Mouse (Mus musculus): Measurements from ENCODE around the gene Mon1a. TPM values are rescaled to one million over a fixed set of nuclear protein-coding genes. Genes with fewer than 3 reads are reported as not detected.
A peak's percentile ranks its signal among the peaks of the same experiment; 100 is the strongest.

The Mon1a gene
- total RNA-seq, 4 experiments from 2014 or later: 10.8 to 14.7 (median 11.9) TPM

GRCm38 (mm10) chr9:107949184-107949921 lies 61.4 kb downstream of the Mon1a start:
- no peak for DNase-seq (ENCODE audit: low spot score in 2 of 2)

GRCm38 (mm10) chr9:107949922-107950235 lies 61.9 kb downstream of the Mon1a start, which contains the start of gene Traip:
Gene Traip (plus strand): TSS chr9:107950136.
- no peak for DNase-seq (ENCODE audit: low spot score in 2 of 2)

GRCm38 (mm10) chr9:107950460-107951355 lies 62.8 kb downstream of the Mon1a start:
- peak; percentile 86 to 89 for DNase-seq (ENCODE audit: low spot score in 2 of 2)

Other genes starting within 250 kb of the Mon1a start
- 10 to 100 TPM; 37.4 to 49.3 (median 45.9) TPM for gene Slc38a3, start 218.6 kb upstream of the Mon1a start, total RNA-seq (2022)
- not detected for gene Gnat1, start 208.4 kb upstream of the Mon1a start, total RNA-seq (2022)
- gene Sema3f, start 177.7 kb upstream of the Mon1a start, total RNA-seq (2022): 1 to 10 TPM; 3.3 to 4.6 (median 4.3) TPM
- 10 to 100 TPM; 21.0 to 34.8 (median 26.8) TPM for gene Rbm5, start 117.2 kb upstream of the Mon1a start, total RNA-seq (2022)
- 10 to 100 TPM; 17.3 to 20.0 (median 18.0) TPM for gene Rbm6, start 14.9 kb upstream of the Mon1a start, total RNA-seq (2022)
- 1 to 10 TPM in 1 of 4 experiments, under 1 TPM in 3; 0.43 to 1.4 (median 0.82) TPM for gene Mst1r, start 18.7 kb downstream of the Mon1a start, total RNA-seq (2022)
- gene Actl11, start 40.3 kb downstream of the Mon1a start, total RNA-seq (2022): not detected
- under 1 TPM; 0.20 to 0.46 (median 0.35) TPM for gene Camkv, start 47.5 kb downstream of the Mon1a start, total RNA-seq (2022)
- 1 to 10 TPM in 1 of 4 experiments, under 1 TPM in 3; 0.47 to 1.6 (median 0.57) TPM for gene Traip, start 62.0 kb downstream of the Mon1a start, total RNA-seq (2022)
- gene Uba7, start 87.4 kb downstream of the Mon1a start, total RNA-seq (2022): 1 to 10 TPM; 2.2 to 2.7 (median 2.5) TPM
- not detected for gene Gm20661, start 94.9 kb downstream of the Mon1a start, total RNA-seq (2022)
- 1 to 10 TPM; 1.3 to 2.5 (median 2.0) TPM for gene Inka1, start 97.7 kb downstream of the Mon1a start, total RNA-seq (2022)
- not detected for gene Cdhr4, start 104.3 kb downstream of the Mon1a start, total RNA-seq (2022)
- gene Gm20662, start 108.2 kb downstream of the Mon1a start, total RNA-seq (2022): 1 to 10 TPM in 3 of 4 experiments, not detected in 1; 1.3 to 1.9 (median 1.3) TPM
- 10 to 100 TPM; 19.7 to 22.9 (median 21.3) TPM for gene Ip6k1, start 114.3 kb downstream of the Mon1a start, total RNA-seq (2022)
- 1 to 10 TPM; 4.3 to 6.2 (median 4.8) TPM for gene Gmppb, start 161.1 kb downstream of the Mon1a start, total RNA-seq (2022)
- gene Amigo3, start 165.0 kb downstream of the Mon1a start, total RNA-seq (2022): 1 to 10 TPM in 3 of 4 experiments, under 1 TPM in 1; 0.80 to 2.2 (median 1.5) TPM
- under 1 TPM in 1 of 4 experiments, not detected in 3; 0.40 TPM for gene Mst1, start 192.3 kb downstream of the Mon1a start, total RNA-seq (2022)
- 100 to 1,000 TPM; 137 to 185 (median 161) TPM for gene Rnf123, start 195.2 kb downstream of the Mon1a start, total RNA-seq (2022)
- 10 to 100 TPM; 29.4 to 43.5 (median 33.6) TPM for gene Apeh, start 206.5 kb downstream of the Mon1a start, total RNA-seq (2022)